Mouse (Mus musculus): ENCODE data around the gene Gria4. TPM values are rescaled to one million over a fixed set of nuclear protein-coding genes. Genes with fewer than 3 reads are reported as not detected.
"Not testable (repeated sequence)": the region's sequence is repeated elsewhere in the genome, so short reads cannot be mapped to it uniquely, and the experiment has no call there.

Gene Gria4
- 0.09 and 0.13 TPM in 2 replicates for total RNA-seq (2014; rRNA removed)
- polyA plus RNA-seq (2012; rRNA removed), result 0.02 TPM in 1 of 2 replicates, not detected in the other

- no peaks in the 10 kb centered on the region for H3K36me3 ChIP-seq (ENCODE audit: control insufficient read depth, insufficient read depth, low read length)
- 1% methylated on average over 46 of the region's 46 CpGs for WGBS
- no peak within 1 kb of the TSS for H3K4me3 ChIP-seq (ENCODE audit: insufficient read depth, low read depth, low read length)
- H3K27ac ChIP-seq (replicated peaks; ENCODE audit: insufficient read depth, low read depth, low read length), result no peak within 1 kb of the TSS
- DNase-seq (ENCODE audit: extremely low read depth, low read depth, low spot score), result no peak
- no peaks in the 10 kb centered on the region for H3K79me2 ChIP-seq (ENCODE audit: control insufficient read depth, insufficient read depth, low read length)
- no peaks in the 10 kb centered on the region for H3K27me3 ChIP-seq (ENCODE audit: control insufficient read depth, insufficient read depth, low read length)
- no peak within 1 kb of the TSS for H3K9ac ChIP-seq (ENCODE audit: low read depth, low read length)
- H3K4me1 ChIP-seq (ENCODE audit: control insufficient read depth, insufficient read depth, low read length), result no peaks in the 10 kb centered on the region
- TF ChIP-seq POLR2A (IDR thresholded peaks at IDR 0.05; ENCODE audit: extremely low read depth, insufficient read depth, low read length) (no peak), CTCF (IDR thresholded peaks at IDR 0.05; ENCODE audit: low read depth, low read length) (no peak)
These were observed at the start of gene Gria4 for GRCm38 (mm10) chr9:4795544-4796288. TSS of gene Gria4 (minus strand) at chr9:4796234.

GRCm38 (mm10) chr9:4810941-4811340 lies 14.9 kb upstream of the Gria4 start:
- H3K79me2 ChIP-seq (ENCODE audit: control insufficient read depth, insufficient read depth, low read length), result not testable (repeated sequence)
- 71% methylated on average over 2 of the region's 2 CpGs for WGBS

GRCm38 (mm10) chr9:4803151-4803755 lies 7.2 kb upstream of the Gria4 start:
- no peak overlapping the region for H3K4me3 ChIP-seq (ENCODE audit: insufficient read depth, low read depth, low read length)
- no peaks in the 10 kb centered on the region for H3K4me1 ChIP-seq (ENCODE audit: control insufficient read depth, insufficient read depth, low read length)
- no peaks in the 10 kb centered on the region for H3K36me3 ChIP-seq (ENCODE audit: control insufficient read depth, insufficient read depth, low read length)
- H3K27ac ChIP-seq (replicated peaks; ENCODE audit: insufficient read depth, low read depth, low read length), result no peak overlapping the region
- no peak for TF ChIP-seq CTCF (IDR thresholded peaks at IDR 0.05; ENCODE audit: low read depth, low read length)
- TF ChIP-seq POLR2A (IDR thresholded peaks at IDR 0.05; ENCODE audit: extremely low read depth, insufficient read depth, low read length), result no peak
- no peak overlapping the region for H3K9ac ChIP-seq (ENCODE audit: low read depth, low read length)
- no peaks in the 10 kb centered on the region for H3K27me3 ChIP-seq (ENCODE audit: control insufficient read depth, insufficient read depth, low read length)
- no peaks in the 10 kb centered on the region for H3K79me2 ChIP-seq (ENCODE audit: control insufficient read depth, insufficient read depth, low read length)
- no peak for DNase-seq (ENCODE audit: extremely low read depth, low read depth, low spot score)
- 79% methylated on average over 7 of the region's 7 CpGs for WGBS

More at GRCm38 (mm10) chr9:4810941-4811340, 14.9 kb upstream of the Gria4 start:
- not testable (repeated sequence) for H3K4me3 ChIP-seq (ENCODE audit: insufficient read depth, low read depth, low read length); H3K9ac ChIP-seq (ENCODE audit: low read depth, low read length); H3K27me3 ChIP-seq (ENCODE audit: control insufficient read depth, insufficient read depth, low read length); DNase-seq (ENCODE audit: extremely low read depth, low read depth, low spot score); H3K36me3 ChIP-seq (ENCODE audit: control insufficient read depth, insufficient read depth, low read length); H3K4me1 ChIP-seq (ENCODE audit: control insufficient read depth, insufficient read depth, low read length); H3K27ac ChIP-seq (replicated peaks; ENCODE audit: insufficient read depth, low read depth, low read length)

GRCm38 (mm10) chr9:4797396-4797795 lies 1.4 kb upstream of the Gria4 start:
- WGBS, result 72% methylated on average over 2 of the region's 2 CpGs

GRCm38 (mm10) chr9:4796289-4796645 lies 233 bp upstream of the Gria4 start:
- Histone ChIP-seq H3K36me3 (ENCODE audit: control insufficient read depth, insufficient read depth, low read length) (no peaks in the 10 kb centered on the region), H3K9ac (ENCODE audit: low read depth, low read length) (no peak overlapping the region), H3K4me1 (ENCODE audit: control insufficient read depth, insufficient read depth, low read length) (no peaks in the 10 kb centered on the region), H3K79me2 (ENCODE audit: control insufficient read depth, insufficient read depth, low read length) (no peaks in the 10 kb centered on the region), H3K27me3 (ENCODE audit: control insufficient read depth, insufficient read depth, low read length) (no peaks in the 10 kb centered on the region), H3K27ac (replicated peaks; ENCODE audit: insufficient read depth, low read depth, low read length) (no peak overlapping the region), H3K4me3 (ENCODE audit: insufficient read depth, low read depth, low read length) (no peak overlapping the region)
- WGBS, result 4% methylated on average over 4 of the region's 4 CpGs
- TF ChIP-seq POLR2A (IDR thresholded peaks at IDR 0.05; ENCODE audit: extremely low read depth, insufficient read depth, low read length) (no peak), CTCF (IDR thresholded peaks at IDR 0.05; ENCODE audit: low read depth, low read length) (no peak)
- no peak for DNase-seq (ENCODE audit: extremely low read depth, low read depth, low spot score)

More at GRCm38 (mm10) chr9:4797396-4797795, 1.4 kb upstream of the Gria4 start:
- TF ChIP-seq POLR2A (IDR thresholded peaks at IDR 0.05; ENCODE audit: extremely low read depth, insufficient read depth, low read length), result no peak
- TF ChIP-seq CTCF (IDR thresholded peaks at IDR 0.05; ENCODE audit: low read depth, low read length), result no peak
- no peaks in the 10 kb centered on the region for H3K27me3 ChIP-seq (ENCODE audit: control insufficient read depth, insufficient read depth, low read length)
- H3K9ac ChIP-seq (ENCODE audit: low read depth, low read length), result no peak overlapping the region
- no peaks in the 10 kb centered on the region for H3K4me1 ChIP-seq (ENCODE audit: control insufficient read depth, insufficient read depth, low read length)
- DNase-seq (ENCODE audit: extremely low read depth, low read depth, low spot score), result no peak
- H3K36me3 ChIP-seq (ENCODE audit: control insufficient read depth, insufficient read depth, low read length), result no peaks in the 10 kb centered on the region
- H3K79me2 ChIP-seq (ENCODE audit: control insufficient read depth, insufficient read depth, low read length), result no peaks in the 10 kb centered on the region
- no peak overlapping the region for H3K27ac ChIP-seq (replicated peaks; ENCODE audit: insufficient read depth, low read depth, low read length)
- no peak overlapping the region for H3K4me3 ChIP-seq (ENCODE audit: insufficient read depth, low read depth, low read length)

- no peak for DNase-seq (ENCODE audit: extremely low read depth, low read depth, low spot score)
- H3K27ac ChIP-seq (replicated peaks; ENCODE audit: insufficient read depth, low read depth, low read length), result no peak overlapping the region
- H3K36me3 ChIP-seq (ENCODE audit: control insufficient read depth, insufficient read depth, low read length), result no peaks in the 10 kb centered on the region
- no peaks in the 10 kb centered on the region for H3K27me3 ChIP-seq (ENCODE audit: control insufficient read depth, insufficient read depth, low read length)
- H3K79me2 ChIP-seq (ENCODE audit: control insufficient read depth, insufficient read depth, low read length), result no peaks in the 10 kb centered on the region
- no peak overlapping the region for H3K9ac ChIP-seq (ENCODE audit: low read depth, low read length)
- WGBS, result 7% methylated on average over 6 of the region's 6 CpGs
- H3K4me1 ChIP-seq (ENCODE audit: control insufficient read depth, insufficient read depth, low read length), result no peaks in the 10 kb centered on the region
- H3K4me3 ChIP-seq (ENCODE audit: insufficient read depth, low read depth, low read length), result no peak overlapping the region
- no peak for TF ChIP-seq CTCF (IDR thresholded peaks at IDR 0.05; ENCODE audit: low read depth, low read length)
These were observed 959 bp downstream of the Gria4 start for GRCm38 (mm10) chr9:4795075-4795474.
